Mouse (Mus musculus): ENCODE results near the gene Wdr64. TPM values are rescaled to one million over a fixed set of nuclear protein-coding genes. Genes with fewer than 3 reads are reported as not detected.

Gene Wdr64
- polyA plus RNA-seq (2015; fragmentation: Nextera tagmentation; extraction: Ambion mirVana), result not detected in 2 replicates

GRCm38 (mm10) chr1:175698293-175698692 is at the start of gene Wdr64:
Gene Wdr64 (plus strand): TSS chr1:175698593.
- ATAC-seq (ENCODE audit: low read depth), result no peak
- WGBS (ENCODE audit: insufficient replicate concordance), result 56% methylated on average over 1 of the region's 1 CpGs
- Histone ChIP-seq H3K4me3 (ENCODE audit: low read depth, low read length) (no peak within 1 kb of the TSS), H3K9me3 (replicated peaks; ENCODE audit: control insufficient read depth, low read length) (no peaks in the 10 kb centered on the region), H3K27ac (ENCODE audit: low read length) (no peak within 1 kb of the TSS), H3K9ac (ENCODE audit: low read depth, low read length) (no peak within 1 kb of the TSS), H3K4me2 (ENCODE audit: low read depth, low read length) (no peak within 1 kb of the TSS), H3K36me3 (ENCODE audit: control insufficient read depth, insufficient read depth) (no peaks in the 10 kb centered on the region), H3K27me3 (ENCODE audit: control insufficient read depth, insufficient read depth, low read depth, low read length) (no peaks in the 10 kb centered on the region), H3K4me1 (ENCODE audit: control insufficient read depth, low read depth, low read length) (peaks cover 3% of the 10 kb centered on the region)

- H3K36me3 ChIP-seq (ENCODE audit: control insufficient read depth, insufficient read depth), result no peaks in the 10 kb centered on the region
Measured at GRCm38 (mm10) chr1:175648615-175649014, 49.8 kb upstream of the Wdr64 start.

GRCm38 (mm10) chr1:175659900-175660299 is 38.5 kb upstream of the Wdr64 start:
- no peaks in the 10 kb centered on the region for H3K9me3 ChIP-seq (replicated peaks; ENCODE audit: control insufficient read depth, low read length)
- 63% methylated on average over 4 of the region's 4 CpGs for WGBS (ENCODE audit: insufficient replicate concordance)
- ATAC-seq (ENCODE audit: low read depth), result no peak
- no peak overlapping the region for H3K4me3 ChIP-seq (ENCODE audit: low read depth, low read length)
- H3K4me1 ChIP-seq (ENCODE audit: control insufficient read depth, low read depth, low read length), result no peaks in the 10 kb centered on the region
- H3K36me3 ChIP-seq (ENCODE audit: control insufficient read depth, insufficient read depth), result no peaks in the 10 kb centered on the region
- no peak overlapping the region for H3K4me2 ChIP-seq (ENCODE audit: low read depth, low read length)
- no peak overlapping the region for H3K9ac ChIP-seq (ENCODE audit: low read depth, low read length)
- no peak overlapping the region for H3K27ac ChIP-seq (ENCODE audit: low read length)
- H3K27me3 ChIP-seq (ENCODE audit: control insufficient read depth, insufficient read depth, low read depth, low read length), result no peaks in the 10 kb centered on the region

More at GRCm38 (mm10) chr1:175648615-175649014, 49.8 kb upstream of the Wdr64 start:
- H3K4me2 ChIP-seq (ENCODE audit: low read depth, low read length), result no peak overlapping the region
- H3K9me3 ChIP-seq (replicated peaks; ENCODE audit: control insufficient read depth, low read length), result no peaks in the 10 kb centered on the region
- H3K27ac ChIP-seq (ENCODE audit: low read length), result no peak overlapping the region
- no peak overlapping the region for H3K9ac ChIP-seq (ENCODE audit: low read depth, low read length)
- no peak for ATAC-seq (ENCODE audit: low read depth)
- no peaks in the 10 kb centered on the region for H3K27me3 ChIP-seq (ENCODE audit: control insufficient read depth, insufficient read depth, low read depth, low read length)
- no peak overlapping the region for H3K4me3 ChIP-seq (ENCODE audit: low read depth, low read length)
- WGBS (ENCODE audit: insufficient replicate concordance), result 83% methylated on average over 4 of the region's 4 CpGs
- no peaks in the 10 kb centered on the region for H3K4me1 ChIP-seq (ENCODE audit: control insufficient read depth, low read depth, low read length)

GRCm38 (mm10) chr1:175668666-175669405 is 29.6 kb upstream of the Wdr64 start:
- Histone ChIP-seq H3K27ac (ENCODE audit: low read length) (no peak overlapping the region), H3K9me3 (replicated peaks; ENCODE audit: control insufficient read depth, low read length) (no peaks in the 10 kb centered on the region), H3K27me3 (ENCODE audit: control insufficient read depth, insufficient read depth, low read depth, low read length) (no peaks in the 10 kb centered on the region), H3K9ac (ENCODE audit: low read depth, low read length) (no peak overlapping the region), H3K4me2 (ENCODE audit: low read depth, low read length) (no peak overlapping the region), H3K36me3 (ENCODE audit: control insufficient read depth, insufficient read depth) (no peaks in the 10 kb centered on the region), H3K4me1 (ENCODE audit: control insufficient read depth, low read depth, low read length) (no peaks in the 10 kb centered on the region), H3K4me3 (ENCODE audit: low read depth, low read length) (no peak overlapping the region)
- peak; percentile 42; the same call in 1 of the 2 replicates for ATAC-seq (ENCODE audit: low read depth)
- WGBS (ENCODE audit: insufficient replicate concordance), result 59% methylated on average over 5 of the region's 5 CpGs

- ATAC-seq (ENCODE audit: low read depth), result no peak
- H3K9ac ChIP-seq (ENCODE audit: low read depth, low read length), result no peak overlapping the region
- no peak overlapping the region for H3K4me3 ChIP-seq (ENCODE audit: low read depth, low read length)
- 67% methylated on average over 3 of the region's 3 CpGs for WGBS (ENCODE audit: insufficient replicate concordance)
- H3K4me2 ChIP-seq (ENCODE audit: low read depth, low read length), result no peak overlapping the region
- no peaks in the 10 kb centered on the region for H3K27me3 ChIP-seq (ENCODE audit: control insufficient read depth, insufficient read depth, low read depth, low read length)
- H3K9me3 ChIP-seq (replicated peaks; ENCODE audit: control insufficient read depth, low read length), result no peaks in the 10 kb centered on the region
- H3K36me3 ChIP-seq (ENCODE audit: control insufficient read depth, insufficient read depth), result no peaks in the 10 kb centered on the region
- H3K27ac ChIP-seq (ENCODE audit: low read length), result no peak overlapping the region
- H3K4me1 ChIP-seq (ENCODE audit: control insufficient read depth, low read depth, low read length), result no peaks in the 10 kb centered on the region
Measured at GRCm38 (mm10) chr1:175669456-175669855, 28.9 kb upstream of the Wdr64 start.

- 59% methylated on average over 7 of the region's 7 CpGs for WGBS (ENCODE audit: insufficient replicate concordance)
- H3K9me3 ChIP-seq (replicated peaks; ENCODE audit: control insufficient read depth, low read length), result no peaks in the 10 kb centered on the region
- H3K27me3 ChIP-seq (ENCODE audit: control insufficient read depth, insufficient read depth, low read depth, low read length), result no peaks in the 10 kb centered on the region
- no peak overlapping the region for H3K4me2 ChIP-seq (ENCODE audit: low read depth, low read length)
- H3K4me1 ChIP-seq (ENCODE audit: control insufficient read depth, low read depth, low read length), result no peaks in the 10 kb centered on the region
- no peak overlapping the region for H3K4me3 ChIP-seq (ENCODE audit: low read depth, low read length)
- H3K27ac ChIP-seq (ENCODE audit: low read length), result no peak overlapping the region
- H3K9ac ChIP-seq (ENCODE audit: low read depth, low read length), result no peak overlapping the region
- no peak for ATAC-seq (ENCODE audit: low read depth)
- no peaks in the 10 kb centered on the region for H3K36me3 ChIP-seq (ENCODE audit: control insufficient read depth, insufficient read depth)
Measured at GRCm38 (mm10) chr1:175670042-175670441, 28.4 kb upstream of the Wdr64 start.

GRCm38 (mm10) chr1:175671626-175672025 is 26.8 kb upstream of the Wdr64 start:
- no peak overlapping the region for H3K4me2 ChIP-seq (ENCODE audit: low read depth, low read length)
- H3K27me3 ChIP-seq (ENCODE audit: control insufficient read depth, insufficient read depth, low read depth, low read length), result no peaks in the 10 kb centered on the region
- ATAC-seq (ENCODE audit: low read depth), result no peak
- no peak overlapping the region for H3K27ac ChIP-seq (ENCODE audit: low read length)
- H3K4me1 ChIP-seq (ENCODE audit: control insufficient read depth, low read depth, low read length), result no peaks in the 10 kb centered on the region
- 11% methylated on average over 1 of the region's 1 CpGs for whole genome bisulfite sequencing (ENCODE audit: insufficient replicate concordance)
- no peak overlapping the region for H3K9ac ChIP-seq (ENCODE audit: low read depth, low read length)
- no peaks in the 10 kb centered on the region for H3K9me3 ChIP-seq (replicated peaks; ENCODE audit: control insufficient read depth, low read length)
- H3K4me3 ChIP-seq (ENCODE audit: low read depth, low read length), result no peak overlapping the region
- H3K36me3 ChIP-seq (ENCODE audit: control insufficient read depth, insufficient read depth), result no peaks in the 10 kb centered on the region

- ATAC-seq (ENCODE audit: low read depth), result no peak
- Histone ChIP-seq H3K27ac (ENCODE audit: low read length) (no peak overlapping the region), H3K4me1 (ENCODE audit: control insufficient read depth, low read depth, low read length) (no peaks in the 10 kb centered on the region), H3K36me3 (ENCODE audit: control insufficient read depth, insufficient read depth) (no peaks in the 10 kb centered on the region), H3K4me3 (ENCODE audit: low read depth, low read length) (no peak overlapping the region), H3K27me3 (ENCODE audit: control insufficient read depth, insufficient read depth, low read depth, low read length) (no peaks in the 10 kb centered on the region), H3K9ac (ENCODE audit: low read depth, low read length) (no peak overlapping the region), H3K4me2 (ENCODE audit: low read depth, low read length) (no peak overlapping the region), H3K9me3 (replicated peaks; ENCODE audit: control insufficient read depth, low read length) (no peaks in the 10 kb centered on the region)
- WGBS (ENCODE audit: insufficient replicate concordance), result 61% methylated on average over 7 of the region's 7 CpGs
Measured at GRCm38 (mm10) chr1:175673563-175674325, 24.6 kb upstream of the Wdr64 start.

GRCm38 (mm10) chr1:175675116-175675515 is 23.3 kb upstream of the Wdr64 start:
- 65% methylated on average over 6 of the region's 6 CpGs for WGBS (ENCODE audit: insufficient replicate concordance)
- H3K4me2 ChIP-seq (ENCODE audit: low read depth, low read length), result no peak overlapping the region
- no peaks in the 10 kb centered on the region for H3K9me3 ChIP-seq (replicated peaks; ENCODE audit: control insufficient read depth, low read length)
- no peaks in the 10 kb centered on the region for H3K36me3 ChIP-seq (ENCODE audit: control insufficient read depth, insufficient read depth)
- H3K9ac ChIP-seq (ENCODE audit: low read depth, low read length), result no peak overlapping the region
- ATAC-seq (ENCODE audit: low read depth), result no peak
- no peak overlapping the region for H3K4me3 ChIP-seq (ENCODE audit: low read depth, low read length)
- H3K27ac ChIP-seq (ENCODE audit: low read length), result no peak overlapping the region
- no peaks in the 10 kb centered on the region for H3K27me3 ChIP-seq (ENCODE audit: control insufficient read depth, insufficient read depth, low read depth, low read length)
- H3K4me1 ChIP-seq (ENCODE audit: control insufficient read depth, low read depth, low read length), result no peaks in the 10 kb centered on the region
